Mouse (Mus musculus): ENCODE measurements around the gene Ggta1. TPM values are rescaled to one million over a fixed set of nuclear protein-coding genes. Genes with fewer than 3 reads are reported as not detected.

Gene Ggta1
- polyA plus RNA-seq, 1 experiment from 2014 or later: 7.2 TPM

DNA sequence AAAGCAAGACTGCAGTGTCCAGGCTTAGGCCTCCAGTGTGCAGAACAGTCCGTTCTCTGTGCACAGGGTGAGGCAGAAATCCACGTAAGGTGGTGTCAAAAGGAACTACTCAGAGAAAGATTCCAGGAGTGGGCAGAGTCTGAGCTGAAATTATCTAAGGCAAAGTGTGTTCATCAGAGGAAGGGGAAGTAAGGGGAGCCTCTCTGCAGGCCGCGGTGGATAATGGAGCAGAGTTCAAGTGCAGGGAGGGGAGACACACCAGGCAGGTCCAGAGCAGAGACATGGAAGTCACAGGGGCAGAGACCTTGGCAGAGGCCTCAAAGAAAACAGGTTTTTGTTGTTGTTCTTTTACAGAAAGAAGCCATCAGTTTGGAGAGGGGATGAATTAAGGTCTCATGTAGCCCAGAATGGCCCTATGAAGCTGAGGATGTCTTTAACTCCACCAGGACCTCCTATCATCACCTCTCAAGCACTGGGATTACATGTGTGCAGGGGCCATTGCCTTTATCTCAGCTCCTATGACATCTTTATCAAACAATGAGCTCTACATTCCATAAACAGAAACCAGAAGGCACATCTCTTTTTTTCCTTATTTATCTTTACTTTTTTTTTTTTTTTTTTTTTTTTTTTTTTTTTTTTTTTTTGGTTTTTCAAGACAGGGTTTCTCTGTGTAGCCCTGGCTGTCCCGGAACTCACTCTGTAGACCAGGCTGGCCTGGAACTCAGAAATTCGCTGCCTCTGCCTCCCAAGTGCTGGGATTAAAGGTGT, 42.7 kb upstream of the Ggta1 start:
- H3K9me3 ChIP-seq (ENCODE audit: control insufficient read depth, low read length): no peaks in the 10 kb centered on the region; the same call in 1 of the 2 replicates
- H3K27ac ChIP-seq (ENCODE audit: low read depth, low read length): no peak overlapping the region
- H3K27me3 ChIP-seq (ENCODE audit: control insufficient read depth, insufficient read depth, low read length): no peaks in the 10 kb centered on the region
- ATAC-seq (replicated peaks; ENCODE audit: low FRiP score): no peak
- 85% methylated on average over 6 of the region's 6 CpGs for WGBS
- H3K4me2 ChIP-seq (ENCODE audit: low read depth, low read length, severe bottlenecking): no peak overlapping the region
- no peaks in the 10 kb centered on the region for H3K4me1 ChIP-seq (replicated peaks; ENCODE audit: control insufficient read depth, insufficient read depth, low read length)
- H3K4me3 ChIP-seq (ENCODE audit: low read depth, low read length): no peak overlapping the region
- no peak overlapping the region for H3K9ac ChIP-seq (ENCODE audit: low read length)
- no peak for DNase-seq (ENCODE audit: low spot score)
- no peaks in the 10 kb centered on the region for H3K36me3 ChIP-seq (ENCODE audit: control insufficient read depth, insufficient read depth, low read length)

DNA sequence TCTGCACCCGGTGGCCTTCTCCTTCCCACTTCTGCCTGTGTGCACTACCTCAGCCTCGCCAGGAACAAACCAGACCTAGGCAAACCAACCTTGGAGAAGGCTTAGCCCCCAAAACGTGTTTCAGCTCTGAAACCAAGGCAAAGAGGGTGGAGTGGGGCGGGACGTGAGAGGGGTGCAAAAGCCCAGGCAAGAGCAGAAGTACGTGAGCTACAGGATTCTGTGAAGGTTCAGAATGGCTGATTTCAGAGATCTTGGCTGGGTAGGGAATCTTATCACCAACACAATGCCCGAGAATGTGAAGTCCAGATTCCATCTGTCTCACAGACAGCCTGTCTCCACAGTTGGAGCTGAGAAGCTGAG, 41.4 kb upstream of the Ggta1 start:
- DNase-seq (ENCODE audit: low spot score): no peak
- no peaks in the 10 kb centered on the region; the same call in 1 of the 2 replicates for H3K9me3 ChIP-seq (ENCODE audit: control insufficient read depth, low read length)
- H3K9ac ChIP-seq (ENCODE audit: low read length): no peak overlapping the region
- H3K4me2 ChIP-seq (ENCODE audit: low read depth, low read length, severe bottlenecking): no peak overlapping the region
- H3K27ac ChIP-seq (ENCODE audit: low read depth, low read length): no peak overlapping the region
- 69% methylated on average over 7 of the region's 7 CpGs for WGBS
- no peaks in the 10 kb centered on the region for H3K36me3 ChIP-seq (ENCODE audit: control insufficient read depth, insufficient read depth, low read length)
- no peak overlapping the region for H3K4me3 ChIP-seq (ENCODE audit: low read depth, low read length)
- H3K4me1 ChIP-seq (replicated peaks; ENCODE audit: control insufficient read depth, insufficient read depth, low read length): no peaks in the 10 kb centered on the region
- no peaks in the 10 kb centered on the region for H3K27me3 ChIP-seq (ENCODE audit: control insufficient read depth, insufficient read depth, low read length)
- ATAC-seq (replicated peaks; ENCODE audit: low FRiP score): no peak

DNA sequence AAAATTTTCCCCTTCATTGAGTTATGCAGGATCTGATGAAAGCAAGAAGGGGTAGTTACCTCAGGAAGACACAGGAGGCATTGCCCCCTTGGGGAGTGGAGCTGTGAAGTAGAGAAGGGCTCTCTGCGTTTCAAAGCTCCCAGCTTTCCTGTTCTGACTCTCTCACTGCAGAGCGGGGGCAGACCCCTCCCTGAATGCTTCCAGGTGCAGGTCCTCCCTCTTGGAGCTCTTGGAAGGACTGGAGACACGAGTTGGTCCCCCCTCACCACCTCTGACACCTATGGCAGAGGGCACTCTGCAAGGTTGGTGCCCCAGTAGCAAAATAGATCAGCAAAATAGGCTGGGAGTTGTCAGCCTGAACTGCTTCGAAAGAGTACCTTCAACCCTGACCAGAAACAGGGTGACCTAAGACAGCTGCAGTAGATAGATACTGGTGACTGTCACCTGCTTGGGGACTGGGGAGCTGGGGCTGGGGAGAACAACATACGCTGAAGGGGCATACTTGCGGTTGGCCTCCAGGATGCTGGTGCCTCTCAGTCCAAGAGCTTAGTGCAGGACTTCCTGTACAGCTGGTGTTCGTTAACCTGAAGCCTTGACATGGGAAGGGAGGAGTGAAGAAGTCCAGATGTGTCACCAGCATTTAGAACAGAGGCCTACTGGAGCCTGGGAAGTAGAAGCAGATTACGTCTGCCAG, 40.8 kb upstream of the Ggta1 start:
- Histone ChIP-seq H3K4me1 (replicated peaks; ENCODE audit: control insufficient read depth, insufficient read depth, low read length) (no peaks in the 10 kb centered on the region), H3K4me2 (ENCODE audit: low read depth, low read length, severe bottlenecking) (no peak overlapping the region), H3K27me3 (ENCODE audit: control insufficient read depth, insufficient read depth, low read length) (no peaks in the 10 kb centered on the region), H3K9ac (ENCODE audit: low read length) (no peak overlapping the region), H3K9me3 (ENCODE audit: control insufficient read depth, low read length) (no peaks in the 10 kb centered on the region; the same call in 1 of the 2 replicates), H3K36me3 (ENCODE audit: control insufficient read depth, insufficient read depth, low read length) (no peaks in the 10 kb centered on the region), H3K4me3 (ENCODE audit: low read depth, low read length) (no peak overlapping the region), H3K27ac (ENCODE audit: low read depth, low read length) (no peak overlapping the region)
- 63% methylated on average over 8 of the region's 8 CpGs for WGBS
- DNase-seq (ENCODE audit: low spot score) (no peak), ATAC-seq (replicated peaks; ENCODE audit: low FRiP score) (no peak)

DNA sequence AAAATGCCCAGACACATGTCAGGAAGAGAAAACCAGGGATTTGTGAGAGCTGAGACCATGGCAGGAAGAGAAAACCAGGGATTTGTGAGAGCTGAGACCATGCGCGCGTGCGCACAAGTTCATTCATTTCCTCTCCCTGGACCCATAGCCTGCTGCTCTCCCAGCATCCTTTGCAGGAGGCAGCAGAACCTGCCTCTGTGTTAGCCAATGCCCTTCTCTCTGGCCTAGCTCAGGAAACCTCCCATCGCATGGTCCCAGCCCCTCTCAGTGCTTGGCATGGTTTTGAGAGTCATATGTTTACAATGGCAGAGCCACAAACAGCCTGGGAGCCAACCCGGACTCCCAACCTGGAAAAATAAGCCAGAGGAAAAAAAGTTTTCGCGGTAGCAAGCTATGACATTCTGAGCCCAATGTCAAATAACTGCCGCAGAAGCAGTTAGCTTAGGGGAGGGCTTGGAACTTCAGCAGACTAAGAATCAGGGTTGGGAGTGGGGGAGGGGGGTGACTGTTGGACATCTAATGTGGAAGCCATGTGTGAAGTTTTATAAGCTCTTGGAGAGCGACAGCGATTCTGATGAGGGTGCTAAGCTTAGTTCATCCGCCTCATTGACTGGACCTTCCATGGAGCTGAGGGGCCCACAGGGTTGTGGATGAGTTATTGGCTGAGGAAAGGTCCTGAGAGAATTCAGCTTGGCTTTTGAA, 40.1 kb upstream of the Ggta1 start:
- Histone ChIP-seq H3K9me3 (ENCODE audit: control insufficient read depth, low read length) (no peaks in the 10 kb centered on the region; the same call in 1 of the 2 replicates), H3K9ac (ENCODE audit: low read length) (no peak overlapping the region), H3K27ac (ENCODE audit: low read depth, low read length) (no peak overlapping the region), H3K4me1 (replicated peaks; ENCODE audit: control insufficient read depth, insufficient read depth, low read length) (no peaks in the 10 kb centered on the region), H3K4me2 (ENCODE audit: low read depth, low read length, severe bottlenecking) (no peak overlapping the region), H3K36me3 (ENCODE audit: control insufficient read depth, insufficient read depth, low read length) (no peaks in the 10 kb centered on the region), H3K4me3 (ENCODE audit: low read depth, low read length) (no peak overlapping the region), H3K27me3 (ENCODE audit: control insufficient read depth, insufficient read depth, low read length) (no peaks in the 10 kb centered on the region)
- no peak for DNase-seq (ENCODE audit: low spot score)
- ATAC-seq (replicated peaks; ENCODE audit: low FRiP score): no peak
- 88% methylated on average over 12 of the region's 12 CpGs for WGBS

DNA sequence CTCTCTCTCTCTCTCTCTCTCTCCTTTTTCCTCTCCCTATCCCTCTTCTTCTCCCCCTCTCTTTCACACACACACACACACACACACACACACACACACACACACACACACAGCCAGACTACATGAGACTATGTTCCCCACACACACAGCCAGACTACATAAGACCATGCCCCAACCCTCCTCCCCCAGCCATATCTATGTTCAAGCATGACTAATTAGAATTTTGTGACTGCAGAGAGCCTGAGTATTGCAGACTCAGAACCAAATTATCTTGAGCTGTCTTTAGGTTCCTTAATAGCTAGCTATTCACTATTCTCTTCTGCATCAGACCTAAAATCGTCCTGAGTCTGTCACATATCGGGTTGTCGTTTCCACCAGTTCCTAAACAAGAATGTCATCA, 39.5 kb upstream of the Ggta1 start:
- Histone ChIP-seq H3K27me3 (ENCODE audit: control insufficient read depth, insufficient read depth, low read length) (no peaks in the 10 kb centered on the region), H3K36me3 (ENCODE audit: control insufficient read depth, insufficient read depth, low read length) (no peaks in the 10 kb centered on the region), H3K9ac (ENCODE audit: low read length) (no peak overlapping the region), H3K4me3 (ENCODE audit: low read depth, low read length) (no peak overlapping the region), H3K4me1 (replicated peaks; ENCODE audit: control insufficient read depth, insufficient read depth, low read length) (no peaks in the 10 kb centered on the region), H3K9me3 (ENCODE audit: control insufficient read depth, low read length) (no peaks in the 10 kb centered on the region; the same call in 1 of the 2 replicates), H3K4me2 (ENCODE audit: low read depth, low read length, severe bottlenecking) (no peak overlapping the region), H3K27ac (ENCODE audit: low read depth, low read length) (no peak overlapping the region)
- ATAC-seq (replicated peaks; ENCODE audit: low FRiP score): no peak
- DNase-seq (ENCODE audit: low spot score): no peak
- 86% methylated on average over 3 of the region's 3 CpGs for whole genome bisulfite sequencing

DNA sequence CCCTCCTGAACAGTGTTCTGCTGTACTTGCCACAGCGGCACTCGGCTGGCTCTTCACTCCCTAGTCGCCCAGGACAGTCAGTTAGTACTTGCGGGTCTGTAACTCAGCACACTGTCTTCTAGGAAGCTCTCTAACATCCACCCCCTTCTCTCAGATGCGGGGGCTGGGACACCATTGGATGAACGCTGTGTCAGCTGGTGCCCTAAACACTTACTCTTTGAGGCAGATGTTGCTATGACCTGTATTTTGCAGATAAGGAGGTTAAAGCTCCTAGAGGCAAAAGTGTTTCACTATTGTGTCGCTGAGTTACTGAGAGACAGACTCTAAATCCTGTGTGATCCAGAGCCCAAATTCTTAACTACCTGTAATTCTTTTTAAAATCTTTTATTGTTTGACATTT, 36.4 kb upstream of the Ggta1 start:
- Histone ChIP-seq H3K4me3 (ENCODE audit: low read depth, low read length) (no peak overlapping the region), H3K36me3 (ENCODE audit: control insufficient read depth, insufficient read depth, low read length) (no peaks in the 10 kb centered on the region), H3K9me3 (ENCODE audit: control insufficient read depth, low read length) (no peaks in the 10 kb centered on the region; the same call in 1 of the 2 replicates), H3K4me1 (replicated peaks; ENCODE audit: control insufficient read depth, insufficient read depth, low read length) (no peaks in the 10 kb centered on the region), H3K27ac (ENCODE audit: low read depth, low read length) (no peak overlapping the region), H3K9ac (ENCODE audit: low read length) (no peak overlapping the region), H3K27me3 (ENCODE audit: control insufficient read depth, insufficient read depth, low read length) (no peaks in the 10 kb centered on the region), H3K4me2 (ENCODE audit: low read depth, low read length, severe bottlenecking) (no peak overlapping the region)
- WGBS: 82% methylated on average over 7 of the region's 7 CpGs
- ATAC-seq (replicated peaks; ENCODE audit: low FRiP score) (no peak), DNase-seq (ENCODE audit: low spot score) (no peak)

DNA sequence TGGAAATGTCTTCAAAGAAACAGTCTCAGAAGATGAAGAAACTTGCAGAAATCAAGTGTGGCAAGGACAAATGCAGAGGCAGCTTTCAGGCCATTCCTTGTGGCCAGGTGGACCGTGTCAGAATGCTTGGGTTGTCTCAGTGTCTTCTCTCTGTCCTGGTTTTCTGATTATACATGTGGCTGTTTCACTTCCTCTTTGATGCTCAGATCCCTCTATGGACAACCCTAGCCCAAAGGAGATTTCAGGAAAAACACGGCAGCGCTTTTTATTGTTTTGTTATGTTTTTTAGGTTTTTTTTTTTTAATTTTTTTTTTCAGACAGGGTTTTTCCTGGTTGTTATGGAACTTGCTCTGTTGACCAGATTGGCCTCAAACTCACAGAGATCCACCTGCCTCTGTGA, 35.9 kb upstream of the Ggta1 start:
- no peak overlapping the region for H3K9ac ChIP-seq (ENCODE audit: low read length)
- DNase-seq (ENCODE audit: low spot score) (no peak), ATAC-seq (replicated peaks; ENCODE audit: low FRiP score) (no peak)
- H3K4me1 ChIP-seq (replicated peaks; ENCODE audit: control insufficient read depth, insufficient read depth, low read length): no peaks in the 10 kb centered on the region
- no peak overlapping the region for H3K27ac ChIP-seq (ENCODE audit: low read depth, low read length)
- 88% methylated on average over 3 of the region's 3 CpGs for WGBS
- H3K4me2 ChIP-seq (ENCODE audit: low read depth, low read length, severe bottlenecking): no peak overlapping the region
- H3K9me3 ChIP-seq (ENCODE audit: control insufficient read depth, low read length): no peaks in the 10 kb centered on the region; the same call in 1 of the 2 replicates
- no peak overlapping the region for H3K4me3 ChIP-seq (ENCODE audit: low read depth, low read length)
- H3K36me3 ChIP-seq (ENCODE audit: control insufficient read depth, insufficient read depth, low read length): no peaks in the 10 kb centered on the region
- H3K27me3 ChIP-seq (ENCODE audit: control insufficient read depth, insufficient read depth, low read length): no peaks in the 10 kb centered on the region

DNA sequence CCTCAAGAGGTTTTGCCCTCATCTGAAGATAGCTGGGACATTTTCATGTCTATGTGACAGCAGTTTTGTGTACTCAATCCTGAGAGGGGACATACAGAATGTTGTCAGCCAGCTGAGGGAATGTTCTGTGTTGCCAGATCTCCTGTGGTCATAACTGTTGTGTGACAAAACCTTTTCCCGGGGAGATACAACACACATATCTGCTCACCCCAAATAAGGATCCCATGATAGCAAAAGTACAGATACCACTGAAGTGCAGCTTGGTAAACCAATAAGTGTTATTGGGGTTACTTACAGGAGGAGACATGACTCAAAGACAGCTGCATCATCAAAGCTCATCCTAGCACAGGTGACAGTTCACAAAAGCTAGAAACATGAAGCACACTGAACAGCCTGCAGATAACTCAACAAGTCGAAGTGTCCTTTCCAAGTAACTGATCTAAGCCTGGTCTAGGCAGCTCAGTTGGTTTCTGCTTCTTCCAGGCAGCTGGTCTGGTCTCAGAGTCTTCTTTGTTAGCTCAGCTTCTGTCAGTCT, 34.7 kb upstream of the Ggta1 start:
- Histone ChIP-seq H3K4me3 (ENCODE audit: low read depth, low read length) (no peak overlapping the region), H3K4me2 (ENCODE audit: low read depth, low read length, severe bottlenecking) (no peak overlapping the region), H3K27ac (ENCODE audit: low read depth, low read length) (no peak overlapping the region), H3K9me3 (ENCODE audit: control insufficient read depth, low read length) (no peaks in the 10 kb centered on the region; the same call in 1 of the 2 replicates), H3K4me1 (replicated peaks; ENCODE audit: control insufficient read depth, insufficient read depth, low read length) (no peaks in the 10 kb centered on the region), H3K27me3 (ENCODE audit: control insufficient read depth, insufficient read depth, low read length) (no peaks in the 10 kb centered on the region), H3K9ac (ENCODE audit: low read length) (no peak overlapping the region), H3K36me3 (ENCODE audit: control insufficient read depth, insufficient read depth, low read length) (no peaks in the 10 kb centered on the region)
- ATAC-seq (replicated peaks; ENCODE audit: low FRiP score): no peak
- DNase-seq (ENCODE audit: low spot score): no peak
- WGBS: 84% methylated on average over 2 of the region's 2 CpGs
